Mouse (Mus musculus) heart, embryonic 16.5 days (tissue): ENCODE data around the gene Itih4. TPM values are rescaled to one million over a fixed set of nuclear protein-coding genes. Genes with fewer than 3 reads are reported as not detected.

ENCODE experiments used
- ATAC-seq: fragments of 200-750 bp; cut with Nextera tagmentation; replicated peaks from 2 replicates; pipeline ENCODE4 v1.8.0; 2017; ENCODE audit warnings: moderate number of reproducible peaks; ENCODE audit not compliant: insufficient read depth, low FRiP score; ENCODE audit errors: extremely low read depth
- H3K27ac ChIP-seq: fragments of 300-500 bp; sonication (generic); 2 replicates; pipeline ENCODE4 v1.5.1; 2014; ENCODE audit warnings: mild to moderate bottlenecking, low read length, control low read depth, moderate library complexity
- H3K27me3 ChIP-seq: fragments of 300-500 bp; sonication (generic); 2 replicates; pipeline ENCODE4 v1.6.1; 2014; ENCODE audit warnings: low read length, mixed read lengths; ENCODE audit not compliant: control insufficient read depth, insufficient read depth
- H3K36me3 ChIP-seq: fragments of 300-500 bp; sonication (generic); 2 replicates; pipeline ENCODE4 v1.6.1; 2014; ENCODE audit not compliant: control insufficient read depth, insufficient read depth
- H3K4me1 ChIP-seq: fragments of 300-500 bp; sonication (generic); 2 replicates; pipeline ENCODE4 v1.6.1; 2014; ENCODE audit warnings: low read length, mixed read lengths; ENCODE audit not compliant: control insufficient read depth, insufficient read depth
- H3K4me2 ChIP-seq: fragments of 300-500 bp; sonication (generic); 2 replicates; pipeline ENCODE4 v1.6.1; 2014; ENCODE audit warnings: low read depth, mild to moderate bottlenecking, control low read depth, low read length
- H3K4me3 ChIP-seq: fragments of 300-500 bp; sonication (generic); 2 replicates; pipeline ENCODE4 v1.5.1; 2014; ENCODE audit warnings: mild to moderate bottlenecking, control low read depth, low read length
- H3K9ac ChIP-seq: fragments of 300-500 bp; sonication (generic); 2 replicates; pipeline ENCODE4 v1.6.1; 2014; ENCODE audit warnings: low read length, control low read depth
- H3K9me3 ChIP-seq: fragments of 300-500 bp; sonication (generic); replicated peaks from 2 replicates; pipeline ENCODE4 v1.6.1; 2016; ENCODE audit warnings: low read length; ENCODE audit not compliant: control insufficient read depth
- WGBS: fragments of 180-500 bp; shearing (Covaris S2); extraction: QIAGEN DNeasy Blood & Tissue Kit; methylation state at CpG from one replicate; pipeline ENCODE4 v1.1.7; 2014; 5-methylcytosine and 5-hydroxymethylcytosine counted together
- polyA plus RNA-seq: library from polyadenylated mRNA; unstranded; fragments of >200 nt; fragmentation: Nextera tagmentation; extraction: Ambion mirVana; gene quantifications from 2 replicates; pipeline ENCODE4 v1.2.1, GENCODE M21; 2015

Itih4 gene
- polyA plus RNA-seq, 1 experiment from 2014 or later: 0.38 TPM

DNA sequence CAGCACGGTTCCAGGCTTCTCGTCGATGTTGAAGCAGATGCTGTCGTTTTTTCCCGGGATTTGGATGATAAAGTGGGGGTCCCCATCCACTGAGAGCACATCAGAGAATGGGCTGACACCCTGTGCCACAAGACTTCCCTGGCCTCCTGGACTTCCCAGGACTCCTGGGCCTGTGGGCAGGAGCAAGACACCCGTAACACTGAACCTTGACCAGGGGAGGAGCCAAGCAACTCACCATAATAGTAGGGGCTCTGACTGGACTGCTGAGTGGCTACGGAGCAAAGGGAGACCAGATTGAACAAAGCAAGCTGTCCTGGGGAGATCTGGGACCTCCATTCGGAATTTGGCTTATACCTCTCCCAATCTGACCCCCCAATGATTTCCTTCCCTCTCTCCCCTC is 26.4 kb downstream of the Itih4 start:
- Histone ChIP-seq H3K9ac (no peak overlapping the region), H3K9me3 (no peaks in the 10 kb centered on the region), H3K4me3 (no peak overlapping the region), H3K27ac (no peak overlapping the region), H3K36me3 (no peaks in the 10 kb centered on the region), H3K4me1 (no peaks in the 10 kb centered on the region), H3K4me2 (no peak overlapping the region), H3K27me3 (no peaks in the 10 kb centered on the region)
- WGBS: 74% methylated on average over 8 of the region's 8 CpGs
- no peak for ATAC-seq

- Histone ChIP-seq H3K27ac (no peak overlapping the region), H3K27me3 (no peaks in the 10 kb centered on the region), H3K4me2 (no peak overlapping the region), H3K4me3 (no peak overlapping the region), H3K9ac (no peak overlapping the region), H3K4me1 (no peaks in the 10 kb centered on the region), H3K9me3 (no peaks in the 10 kb centered on the region), H3K36me3 (no peaks in the 10 kb centered on the region)
- ATAC-seq: no peak
- 67% methylated on average over 5 of the region's 5 CpGs for WGBS
Observed at GRCm38 (mm10) chr14:30913404-30913803, 27.1 kb downstream of the Itih4 start.

DNA sequence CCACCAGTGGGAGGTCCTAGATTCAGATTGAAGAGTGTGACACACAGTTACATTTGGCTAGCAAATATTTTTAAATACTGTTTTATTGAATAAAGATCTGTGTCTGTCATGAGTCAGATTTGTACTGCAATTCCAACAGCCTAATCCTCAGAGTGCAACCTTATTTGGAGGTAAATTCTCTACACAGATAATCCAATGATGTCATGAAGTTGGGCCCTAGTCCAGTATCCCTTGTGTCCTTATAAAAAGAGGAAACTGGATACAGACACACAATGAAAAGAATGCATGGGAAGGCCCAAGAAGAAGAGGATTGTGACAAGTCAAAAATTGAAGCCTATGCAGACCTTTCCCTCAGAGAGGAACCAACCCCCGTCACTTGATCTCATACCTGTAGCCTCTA is 30.2 kb downstream of the Itih4 start:
- H3K4me1 ChIP-seq: no peaks in the 10 kb centered on the region
- 75% methylated on average over 1 of the region's 1 CpGs for WGBS
- no peak overlapping the region for H3K4me2 ChIP-seq
- no peak for ATAC-seq
- no peaks in the 10 kb centered on the region for H3K27me3 ChIP-seq
- no peaks in the 10 kb centered on the region for H3K36me3 ChIP-seq
- no peak overlapping the region for H3K27ac ChIP-seq
- H3K9ac ChIP-seq: no peak overlapping the region
- no peak overlapping the region for H3K4me3 ChIP-seq
- H3K9me3 ChIP-seq: no peaks in the 10 kb centered on the region

GRCm38 (mm10) chr14:30922053-30922670 is 35.9 kb downstream of the Itih4 start:
- Histone ChIP-seq H3K27ac (no peak overlapping the region), H3K9me3 (no peaks in the 10 kb centered on the region), H3K27me3 (no peaks in the 10 kb centered on the region), H3K4me1 (peaks cover 2% of the 10 kb centered on the region; the same call in 1 of the 2 replicates), H3K9ac (no peak overlapping the region), H3K4me2 (no peak overlapping the region), H3K4me3 (no peak overlapping the region), H3K36me3 (no peaks in the 10 kb centered on the region)
- 69% methylated on average over 8 of the region's 8 CpGs for WGBS
- no peak for ATAC-seq

- WGBS: 43% methylated on average over 6 of the region's 6 CpGs
- no peak within 1 kb of the TSS for H3K4me3 ChIP-seq
- no peaks in the 10 kb centered on the region for H3K36me3 ChIP-seq
- no peaks in the 10 kb centered on the region for H3K9me3 ChIP-seq
- no peak within 1 kb of the TSS for H3K9ac ChIP-seq
- peaks cover 2% of the 10 kb centered on the region; the same call in 1 of the 2 replicates for H3K4me1 ChIP-seq
- no peak within 1 kb of the TSS for H3K4me2 ChIP-seq
- no peaks in the 10 kb centered on the region for H3K27me3 ChIP-seq
- 0 out of 2 replicates have a peak, but pooled peaks have one; percentile 32 for ATAC-seq
- no peak within 1 kb of the TSS for H3K27ac ChIP-seq
Observed at GRCm38 (mm10) chr14:30923375-30924105, 37.3 kb downstream of the Itih4 start, which contains the start of gene Itih3. TSS of gene Itih3 (minus strand) at chr14:30923760.

DNA sequence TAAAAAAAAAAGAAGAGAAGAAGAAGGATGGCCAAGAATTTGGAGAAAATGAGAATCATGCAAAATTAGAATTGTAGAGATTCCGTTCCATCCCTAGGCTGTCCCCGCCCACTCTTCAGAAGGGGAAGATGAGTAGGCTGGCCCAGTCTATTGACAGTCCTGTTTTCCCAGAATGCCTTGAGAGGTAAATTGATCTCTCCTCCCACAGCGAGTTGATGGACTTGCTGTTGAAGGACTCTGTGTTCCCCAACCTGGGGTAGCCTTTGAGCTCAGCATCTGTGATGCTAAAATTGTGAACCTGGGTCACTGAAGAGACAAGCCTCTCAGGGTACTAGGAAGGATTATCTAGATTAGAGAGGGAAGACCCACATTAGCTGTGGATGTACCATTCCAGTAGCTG is 39.2 kb downstream of the Itih4 start:
- no peak overlapping the region for H3K4me3 ChIP-seq
- H3K27me3 ChIP-seq: no peaks in the 10 kb centered on the region
- H3K4me1 ChIP-seq: peaks cover 2% of the 10 kb centered on the region; the same call in 1 of the 2 replicates
- no peaks in the 10 kb centered on the region for H3K36me3 ChIP-seq
- H3K9me3 ChIP-seq: no peaks in the 10 kb centered on the region
- no peak overlapping the region for H3K27ac ChIP-seq
- H3K9ac ChIP-seq: no peak overlapping the region
- 84% methylated on average over 3 of the region's 3 CpGs for whole genome bisulfite sequencing
- ATAC-seq: no peak
- no peak overlapping the region for H3K4me2 ChIP-seq

DNA sequence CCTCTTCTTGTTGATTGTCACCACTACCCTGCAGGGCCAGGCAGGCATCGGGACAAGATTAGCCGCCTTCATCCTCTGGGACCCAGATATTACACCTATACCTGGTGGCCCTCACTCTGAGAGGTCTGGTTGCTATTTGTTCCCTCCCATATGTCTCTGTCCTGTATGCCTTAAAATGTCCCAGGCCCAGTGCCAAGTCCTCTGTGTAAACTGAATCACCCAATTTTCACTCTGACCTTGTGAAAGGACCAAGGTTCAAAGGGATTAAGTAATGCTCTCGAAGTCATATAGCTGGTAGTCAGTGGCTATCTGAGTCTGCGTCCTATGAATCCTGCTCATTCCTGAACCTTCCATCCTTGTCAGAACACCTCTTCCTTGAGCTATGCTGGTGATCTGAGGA is 44.1 kb downstream of the Itih4 start:
- H3K4me2 ChIP-seq: no peak overlapping the region
- ATAC-seq: no peak
- no peak overlapping the region for H3K27ac ChIP-seq
- H3K9me3 ChIP-seq: no peaks in the 10 kb centered on the region
- no peaks in the 10 kb centered on the region for H3K4me1 ChIP-seq
- H3K27me3 ChIP-seq: no peaks in the 10 kb centered on the region
- H3K9ac ChIP-seq: no peak overlapping the region
- WGBS: 83% methylated on average over 4 of the region's 4 CpGs
- H3K36me3 ChIP-seq: no peaks in the 10 kb centered on the region
- no peak overlapping the region for H3K4me3 ChIP-seq

GRCm38 (mm10) chr14:30933351-30933750 is 47.1 kb downstream of the Itih4 start:
- no peaks in the 10 kb centered on the region for H3K9me3 ChIP-seq
- no peaks in the 10 kb centered on the region for H3K27me3 ChIP-seq
- H3K36me3 ChIP-seq: no peaks in the 10 kb centered on the region
- H3K9ac ChIP-seq: no peak overlapping the region
- H3K4me3 ChIP-seq: no peak overlapping the region
- H3K4me1 ChIP-seq: no peaks in the 10 kb centered on the region
- H3K4me2 ChIP-seq: no peak overlapping the region
- WGBS: 79% methylated on average over 9 of the region's 9 CpGs
- no peak overlapping the region for H3K27ac ChIP-seq
- no peak for ATAC-seq

DNA sequence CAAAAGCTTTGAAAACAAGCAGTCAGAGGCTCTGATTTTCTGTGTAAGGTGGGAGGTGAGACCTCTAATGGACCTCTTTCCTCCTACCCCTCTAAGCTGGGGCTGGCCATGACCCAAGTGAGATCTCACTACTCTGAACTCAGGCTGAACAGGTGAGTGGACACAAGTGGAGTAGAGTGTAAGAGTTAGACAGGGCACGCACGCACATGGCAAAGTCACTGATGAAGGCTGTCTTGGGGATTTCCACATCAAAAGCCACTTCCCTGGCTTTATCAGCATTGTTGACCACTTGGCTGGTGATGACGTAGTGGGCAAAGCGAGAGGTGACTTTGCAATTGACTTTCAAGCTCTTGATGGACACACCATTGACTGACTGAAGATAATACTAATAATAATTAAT is 56.0 kb downstream of the Itih4 start:
- no peaks in the 10 kb centered on the region for H3K4me1 ChIP-seq
- no peaks in the 10 kb centered on the region for H3K9me3 ChIP-seq
- H3K27ac ChIP-seq: no peak overlapping the region
- ATAC-seq: no peak
- no peaks in the 10 kb centered on the region for H3K36me3 ChIP-seq
- H3K27me3 ChIP-seq: no peaks in the 10 kb centered on the region
- no peak overlapping the region for H3K4me3 ChIP-seq
- no peak overlapping the region for H3K9ac ChIP-seq
- 81% methylated on average over 4 of the region's 4 CpGs for WGBS
- no peak overlapping the region for H3K4me2 ChIP-seq
